Mouse (Mus musculus) cerebellum, adult 2 months (tissue): ENCODE measurements around the gene Tmeff2.

Source experiments
- CTCF ChIP-seq: fragments of 200-500 bp; IDR thresholded peaks from 2 replicates; pipeline ENCODE4 v1.5.1; 2011; ENCODE audit warnings: low read depth, mild to moderate bottlenecking, control low read depth, low read length, moderate library complexity, borderline replicate concordance; ENCODE audit not compliant: insufficient read depth
- POLR2A ChIP-seq: fragments of 200-500 bp; IDR thresholded peaks from 2 replicates; pipeline ENCODE4 v1.6.1; 2011; ENCODE audit warnings: low read length, control low read depth, borderline replicate concordance; ENCODE audit not compliant: insufficient read depth

- no peak for TF ChIP-seq POLR2A
- no peak for TF ChIP-seq CTCF
Measured at GRCm38 (mm10) chr1:50935076-50935475, 34.6 kb downstream of the Tmeff2 start.
